9 mouse cellular contexts compared by ENCODE assay signal in the genomic region with DNA sequence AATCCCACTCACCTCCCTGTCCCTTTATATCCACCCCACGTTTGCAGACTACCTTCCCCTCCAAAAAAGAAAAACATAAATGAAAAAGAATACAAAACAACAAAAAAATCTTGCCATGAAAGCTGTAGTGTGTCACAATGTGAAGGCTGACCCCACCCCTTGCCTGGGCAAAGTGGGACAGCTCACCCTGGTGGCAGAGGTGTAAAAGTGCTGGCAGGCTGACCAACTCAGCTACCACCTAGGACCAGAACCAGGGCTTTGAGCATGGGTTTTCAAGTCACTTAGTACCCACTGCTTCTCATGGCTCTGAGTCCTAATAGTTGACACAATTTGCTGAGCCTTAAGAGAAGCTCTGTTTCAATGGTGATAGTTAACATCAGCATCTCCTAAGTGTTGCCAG.
DNase-seq lines count a peak whose midpoint lies in the region; ATAC-seq and TF ChIP-seq lines count a peak whose summit lies in the region.
"Had no signal": no experiment of that assay in that cellular context is flagged by ENCODE, and none has a peak within 500 bp of the region (broad histone marks: within the 10 kb centered on the region; RNA-seq: fewer than 3 reads in every experiment).

No protein-coding gene starts in this region.

- H3K9ac ChIP-seq in liver, adult 2 months (ENCODE audit: low read depth, low read length): no peak overlapping the region
- H3K9ac ChIP-seq in liver, embryonic 11.5 days (ENCODE audit: low read depth, low read length): no peak overlapping the region
- H3K9ac ChIP-seq in liver, postnatal 0 days (replicated peaks): no peak overlapping the region
- no peak overlapping the region for H3K9ac ChIP-seq in forebrain, embryonic 12.5 days
- H3K9ac ChIP-seq: limb, embryonic 13.5 days had no signal

- no peaks in the 10 kb centered on the region for H3K79me2 ChIP-seq in liver, adult 2 months (ENCODE audit: control insufficient read depth, insufficient read depth, low read length)

- WGBS in liver, adult 2 months: 24% methylated on average over 1 of the region's 1 CpGs
- 19% methylated on average over 1 of the region's 1 CpGs for WGBS in liver, embryonic 11.5 days
- 27% methylated on average over 1 of the region's 1 CpGs for WGBS in liver, postnatal 0 days (ENCODE audit: insufficient replicate concordance)
- 43% methylated on average over 1 of the region's 1 CpGs for WGBS in forebrain, embryonic 12.5 days

- no peak overlapping the region for H3K4me2 ChIP-seq in liver, embryonic 11.5 days
- H3K4me2 ChIP-seq in liver, postnatal 0 days (ENCODE audit: low read depth, low read length): no peak overlapping the region
- H3K4me2 ChIP-seq in forebrain, embryonic 12.5 days: no peak overlapping the region
- H3K4me2 ChIP-seq: limb, embryonic 13.5 days had no signal

- no peaks in the 10 kb centered on the region for H3K27me3 ChIP-seq in liver, adult 2 months (ENCODE audit: control insufficient read depth, insufficient read depth, low read length)
- no peaks in the 10 kb centered on the region for H3K27me3 ChIP-seq in liver, embryonic 11.5 days (replicated peaks; ENCODE audit: control insufficient read depth, insufficient read depth, low read length)
- H3K27me3 ChIP-seq in liver, postnatal 0 days (ENCODE audit: insufficient read depth, low read length): no peaks in the 10 kb centered on the region
- H3K27me3 ChIP-seq in forebrain, embryonic 12.5 days: no peaks in the 10 kb centered on the region
- H3K27me3 ChIP-seq: limb, embryonic 13.5 days had no signal

- no peak for TF ChIP-seq EP300 in liver, postnatal 0 days (IDR thresholded peaks at IDR 0.05; ENCODE audit: low read depth)

- no peak for ATAC-seq in frontal cortex, adult (ENCODE audit: low TSS enrichment)
- no peak for ATAC-seq in liver, embryonic 11.5 days (replicated peaks; ENCODE audit: low FRiP score)
- ATAC-seq in liver, postnatal 0 days: no peak
- ATAC-seq in activated CD4-positive, CD25-positive, alpha-beta regulatory T cell, adult 4 months: no peak
- ATAC-seq in forebrain, embryonic 12.5 days (ENCODE audit: low FRiP score): no peak

- TF ChIP-seq POLR2A in liver, adult 2 months (IDR thresholded peaks at IDR 0.05; ENCODE audit: extremely low read depth, insufficient read depth, low read length): no peak

- H3K36me3 ChIP-seq in liver, adult 2 months (ENCODE audit: control insufficient read depth, insufficient read depth, low read length): no peaks in the 10 kb centered on the region
- H3K36me3 ChIP-seq in liver, embryonic 11.5 days (ENCODE audit: control insufficient read depth, insufficient read depth, low read length): no peaks in the 10 kb centered on the region
- no peaks in the 10 kb centered on the region for H3K36me3 ChIP-seq in liver, postnatal 0 days (replicated peaks; ENCODE audit: insufficient read depth, low read length)
- H3K36me3 ChIP-seq in forebrain, embryonic 12.5 days (replicated peaks): no peaks in the 10 kb centered on the region
- H3K36me3 ChIP-seq: limb, embryonic 13.5 days had no signal

- no peaks in the 10 kb centered on the region for H3K4me1 ChIP-seq in liver, adult 2 months (ENCODE audit: control insufficient read depth, insufficient read depth, low read length)
- H3K4me1 ChIP-seq in liver, embryonic 11.5 days (replicated peaks; ENCODE audit: control insufficient read depth, insufficient read depth, low read length): no peaks in the 10 kb centered on the region
- H3K4me1 ChIP-seq in liver, postnatal 0 days (ENCODE audit: insufficient read depth): no peaks in the 10 kb centered on the region
- no peaks in the 10 kb centered on the region for H3K4me1 ChIP-seq in forebrain, embryonic 12.5 days
- H3K4me1 ChIP-seq: limb, embryonic 13.5 days had no signal

- no peak overlapping the region for H3K4me3 ChIP-seq in liver, adult 2 months (ENCODE audit: insufficient read depth, low read depth, low read length)
- H3K4me3 ChIP-seq in liver, embryonic 11.5 days (ENCODE audit: low read depth, low read length): no peak overlapping the region
- no peak overlapping the region for H3K4me3 ChIP-seq in liver, postnatal 0 days (ENCODE audit: low read depth, low read length)
- H3K4me3 ChIP-seq in forebrain, embryonic 12.5 days (replicated peaks): no peak overlapping the region
- H3K4me3 ChIP-seq: limb, embryonic 13.5 days had no signal

- H3K9me3 ChIP-seq in liver, embryonic 11.5 days (ENCODE audit: control insufficient read depth, low read length): no peaks in the 10 kb centered on the region
- H3K9me3 ChIP-seq in liver, postnatal 0 days (ENCODE audit: low read length): no peaks in the 10 kb centered on the region
- H3K9me3 ChIP-seq in forebrain, embryonic 12.5 days: no peaks in the 10 kb centered on the region
- H3K9me3 ChIP-seq: limb, embryonic 13.5 days had no signal

- no peak overlapping the region for H3K27ac ChIP-seq in liver, adult 2 months (replicated peaks; ENCODE audit: insufficient read depth, low read depth, low read length)
- H3K27ac ChIP-seq in liver, embryonic 11.5 days (ENCODE audit: low read depth, low read length): no peak overlapping the region
- H3K27ac ChIP-seq in liver, postnatal 0 days (ENCODE audit: low read depth): no peak overlapping the region
- H3K27ac ChIP-seq in forebrain, embryonic 12.5 days: no peak overlapping the region
- H3K27ac ChIP-seq: limb, embryonic 13.5 days had no signal

- peak; percentile 2 to 4 for DNase-seq in frontal cortex, postnatal 36 days (ENCODE audit: low spot score in 2 of 2)
- DNase-seq in liver, adult 2 months (ENCODE audit: extremely low read depth, low read depth, low spot score): peak; percentile 7
- DNase-seq in liver, embryonic 11.5 days (ENCODE audit: low spot score): no peak
- DNase-seq in adrenal gland, postnatal 25 days: peak; percentile 9
- no peak for DNase-seq in liver, postnatal 0 days

- peak; percentile 71 for TF ChIP-seq CTCF in liver, adult 2 months (IDR thresholded peaks at IDR 0.05; ENCODE audit: low read depth, low read length)
- TF ChIP-seq CTCF in liver, postnatal 0 days (IDR thresholded peaks at IDR 0.05; ENCODE audit: low read depth): peak; percentile 49

Comparison
In these comparisons a context has a peak if more than half of its experiments do, and no peak if none do; other contexts are left out.
1. DNase-seq: peak in frontal cortex, postnatal 36 days (2 of 2), liver, adult 2 months (single experiment) and adrenal gland, postnatal 25 days (single experiment); none in liver, embryonic 11.5 days (single experiment) and liver, postnatal 0 days (single experiment).